Mouse (Mus musculus) adrenal gland, postnatal 36 days (tissue): ENCODE measurements around the gene Ppie. TPM values are rescaled to one million over a fixed set of nuclear protein-coding genes. Genes with fewer than 3 reads are reported as not detected.
"Not testable (repeated sequence)": the region's sequence is repeated elsewhere in the genome, so short reads cannot be mapped to it uniquely, and the experiment has no call there.

Experiments
- DNase-seq, 2 experiments: peaks; one replicate each; pipeline ENCODE4 v3.0.0; 2021; ENCODE audit warnings: mixed read lengths in 1 of 2
- long read RNA-seq, 2 experiments: library from polyadenylated mRNA; stranded (forward); transcript quantifications; one replicate each; pipeline ENCODE4 v2.0.0; 2021; ENCODE audit warnings: borderline sequencing depth in 2 of 2
- total RNA-seq, 2 experiments: library from RNA; stranded (reverse); gene quantifications; 2 replicates each; pipeline ENCODE4 v1.2.3; 2021

Gene Ppie
- total RNA-seq = 10 to 100 TPM; 48.8 to 58.1 TPM
- long read RNA-seq, experiment 1, transcript Ppie-201 (10 exons, 1,188 nt) = major isoform, 68 of 85 reads
- long read RNA-seq, experiment 1, partial matches to known transcripts = 4 of 85 reads
- long read RNA-seq, experiment 1, other reads (novel, unspliced or antisense) = 13 of 85 reads
- long read RNA-seq, experiment 2, transcript Ppie-201 (10 exons, 1,188 nt) = major isoform, 15 of 23 reads
- long read RNA-seq, experiment 2, partial matches to known transcripts = 2 of 23 reads
- long read RNA-seq, experiment 2, other reads (novel, unspliced or antisense) = 6 of 23 reads

DNA sequence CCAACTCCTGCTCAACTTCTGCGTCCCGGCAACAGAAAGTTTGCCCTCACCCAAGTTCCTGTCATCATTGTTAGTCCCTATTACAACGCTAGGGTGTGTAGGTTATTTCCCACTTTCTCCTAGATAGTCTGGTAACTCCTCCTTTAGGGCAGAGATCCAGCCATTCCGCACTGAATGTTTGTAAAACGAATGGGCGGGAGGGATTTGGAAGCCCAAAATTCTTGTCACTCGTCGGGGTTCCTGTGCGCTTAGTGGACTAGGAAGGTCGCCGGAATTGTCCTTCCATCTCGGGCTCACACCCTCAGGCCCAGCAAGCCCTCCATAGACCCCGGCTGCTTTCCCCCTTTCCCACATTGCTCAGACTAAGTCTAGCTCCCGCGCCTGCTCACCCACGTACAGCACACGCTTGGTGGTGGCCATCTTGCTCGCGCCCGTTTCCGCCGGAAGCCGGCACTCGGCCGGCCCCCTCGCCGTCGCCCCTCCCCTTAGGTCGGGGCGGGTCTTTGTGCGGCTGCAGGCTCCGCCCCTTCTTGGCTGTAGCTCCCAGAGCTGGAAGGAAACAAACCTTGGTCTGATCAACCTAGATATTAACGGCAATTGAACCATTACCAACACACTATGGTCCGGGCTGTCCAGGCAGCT, at the start of gene Ppie:
Ppie (minus strand) TSS at position 439 of the 642 bp plus-strand sequence.
- DNase-seq = peak; percentile 86 to 92

GRCm38 (mm10) chr4:123184816-123185215, 45.1 kb upstream of the Ppie start:
- no peak for DNase-seq

GRCm38 (mm10) chr4:123183239-123184056, 43.7 kb upstream of the Ppie start:
- peak; percentile 84 to 87 for DNase-seq

GRCm38 (mm10) chr4:123182328-123183238, 42.8 kb upstream of the Ppie start, which contains the start of gene Hpcal4:
Hpcal4 (plus strand) TSS chr4:123183227.
- peak; percentile 72 to 79 for DNase-seq

- peak; percentile 52 to 63 for DNase-seq
Measured at GRCm38 (mm10) chr4:123171811-123172210, 32.1 kb upstream of the Ppie start.

GRCm38 (mm10) chr4:123164157-123164556, 24.4 kb upstream of the Ppie start:
- peak; percentile 21 to 24 for DNase-seq

DNA sequence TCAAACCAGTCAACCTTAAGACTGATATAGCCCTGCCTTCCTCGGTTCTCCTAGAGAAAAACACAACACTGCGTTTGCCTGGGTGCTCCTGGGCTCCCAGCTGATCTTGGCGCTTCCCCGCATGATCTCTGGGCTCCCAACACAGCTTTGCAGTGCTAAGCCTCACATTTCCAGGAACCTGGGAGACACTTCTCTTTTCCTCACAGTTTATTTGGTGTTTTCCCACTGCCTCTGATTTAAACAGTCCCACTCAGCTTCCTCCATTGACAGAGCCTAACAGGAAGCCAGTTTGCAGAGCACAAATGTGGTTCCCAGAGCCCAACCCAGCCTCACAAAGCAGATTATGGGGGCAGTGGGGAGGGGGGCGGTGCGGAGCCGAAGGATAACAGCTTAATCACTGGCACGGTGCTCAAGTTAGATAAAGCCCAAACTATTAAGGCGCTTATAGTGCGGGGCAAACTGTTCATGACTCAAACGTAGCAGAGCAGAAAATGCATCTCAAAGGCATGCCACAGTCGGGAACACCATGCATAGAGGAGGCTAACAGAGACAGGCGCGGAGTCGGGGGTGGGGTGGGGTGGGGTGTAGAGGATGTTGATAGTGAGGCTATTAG, 22.7 kb upstream of the Ppie start:
- DNase-seq = no peak

- DNase-seq = not testable (repeated sequence)
Measured at GRCm38 (mm10) chr4:123161251-123161650, 21.5 kb upstream of the Ppie start.

GRCm38 (mm10) chr4:123160571-123160970, 20.8 kb upstream of the Ppie start:
- DNase-seq = no peak

DNA sequence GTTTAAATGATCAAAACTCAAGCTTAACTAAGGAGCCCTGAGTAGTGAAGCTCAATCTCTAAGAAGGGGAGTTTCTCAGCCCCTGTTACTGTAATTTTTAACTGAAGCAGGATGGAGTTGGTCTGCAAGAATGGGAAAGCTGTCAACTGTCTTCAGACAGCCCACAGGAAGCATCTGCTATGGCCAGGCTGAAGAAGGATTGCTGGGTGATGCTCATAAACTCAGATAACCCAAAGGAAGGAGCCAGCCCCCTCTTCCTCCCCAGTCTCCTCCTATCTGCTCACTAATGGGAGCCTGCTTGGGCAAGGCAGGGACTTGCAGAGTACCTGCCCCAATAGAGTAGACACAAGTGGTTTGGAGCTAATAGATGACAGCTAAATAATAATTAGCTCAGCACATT, 16.1 kb upstream of the Ppie start:
- DNase-seq = no peak

DNA sequence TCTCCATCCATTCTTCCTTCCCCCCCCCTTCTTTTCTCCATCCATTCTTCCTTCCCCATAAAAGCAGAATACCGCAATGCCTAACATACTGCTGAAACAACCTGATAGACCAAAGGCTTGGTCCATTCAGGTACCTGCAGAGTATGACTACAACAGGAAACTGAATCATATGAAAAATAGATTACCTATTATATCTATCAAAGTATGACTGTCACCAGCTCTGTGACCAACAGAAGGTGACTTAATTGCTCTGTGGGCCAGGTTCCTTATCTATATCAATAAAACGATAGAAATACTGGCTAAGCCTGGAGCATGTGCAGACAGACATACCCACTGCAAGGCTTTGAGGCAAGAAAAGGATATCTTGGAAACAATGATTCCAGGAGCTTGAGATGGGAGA, 15.7 kb upstream of the Ppie start:
- DNase-seq = no peak

DNA sequence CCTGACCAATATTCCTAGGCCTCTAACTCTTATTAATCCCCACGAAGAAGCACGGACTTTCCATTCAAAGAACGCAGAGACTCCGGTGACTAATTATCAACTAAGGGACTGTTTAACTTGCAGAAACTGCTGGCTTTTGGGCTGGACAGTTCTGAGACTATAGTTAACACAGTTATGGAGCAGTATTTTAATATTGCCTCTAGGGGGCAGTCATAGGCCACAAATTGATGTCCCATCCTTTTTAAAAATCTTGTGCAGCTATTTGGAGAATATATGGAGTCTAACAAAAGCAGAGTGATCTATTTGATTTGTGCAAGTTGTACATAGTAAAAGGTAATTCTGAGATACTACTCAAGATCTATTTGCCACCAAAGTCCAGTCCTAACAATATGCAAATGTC, 15.3 kb upstream of the Ppie start:
- peak in 1 of 2 experiments; percentile 40 for DNase-seq

DNA sequence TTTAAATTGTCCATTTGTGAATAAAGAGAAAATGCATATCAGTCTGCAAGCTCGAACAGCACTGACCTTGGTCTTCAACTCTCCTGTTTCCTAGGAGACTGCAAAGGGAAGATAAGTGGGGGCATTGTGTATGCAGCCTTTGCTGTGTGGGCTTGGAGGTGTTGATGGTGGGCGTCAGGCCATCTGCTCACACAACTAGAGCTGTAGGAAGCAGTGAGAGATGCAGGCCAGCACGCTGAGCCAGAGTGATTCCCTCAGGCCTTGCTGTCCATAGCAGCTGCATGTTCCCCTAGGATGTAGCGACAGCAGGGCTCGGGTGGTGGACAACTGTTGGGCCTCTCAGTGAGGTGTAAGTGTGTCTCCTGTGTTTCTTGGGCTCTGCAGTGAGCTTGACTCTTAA, 13.2 kb upstream of the Ppie start:
- DNase-seq = no peak

GRCm38 (mm10) chr4:123152003-123152402, 12.3 kb upstream of the Ppie start:
- no peak for DNase-seq

DNA sequence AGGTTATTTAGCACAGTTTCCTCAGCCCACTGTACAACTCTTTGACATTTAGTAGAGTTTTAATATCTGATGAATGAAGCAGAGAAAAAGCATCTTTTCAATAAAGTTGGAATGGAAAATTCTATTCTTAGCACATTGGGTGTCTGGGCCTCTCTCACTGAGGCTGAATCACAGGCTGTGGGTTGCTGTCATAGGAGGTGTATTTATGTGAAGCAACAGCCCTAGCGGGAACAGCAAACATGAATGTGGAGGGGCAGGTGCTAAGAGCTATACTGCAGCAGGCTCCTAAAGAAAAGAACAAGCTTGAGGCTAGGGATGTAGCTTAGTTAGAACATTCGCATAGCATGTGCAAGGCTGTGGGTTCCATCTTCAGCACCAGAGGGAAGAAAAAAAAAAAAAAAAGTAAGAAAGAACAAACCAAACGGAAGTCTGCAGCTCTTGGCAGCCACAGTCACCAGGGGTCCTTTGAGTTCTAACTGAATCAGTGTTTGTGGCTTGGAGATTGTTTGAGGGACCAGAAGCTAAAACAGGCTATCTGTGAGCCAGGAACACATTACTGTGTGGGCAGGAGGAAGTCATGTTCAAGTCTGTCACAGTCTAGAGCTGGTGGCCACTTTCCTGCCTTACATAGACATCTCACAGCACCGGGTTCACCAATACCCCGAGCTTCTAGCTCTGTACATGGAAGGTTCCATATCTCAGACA, 7.8 kb upstream of the Ppie start:
- DNase-seq = no peak

- DNase-seq = no peak
Measured at GRCm38 (mm10) chr4:123137551-123137950, 2.2 kb downstream of the Ppie start.

GRCm38 (mm10) chr4:123127051-123127450, 12.7 kb downstream of the Ppie start:
- no peak for DNase-seq

DNA sequence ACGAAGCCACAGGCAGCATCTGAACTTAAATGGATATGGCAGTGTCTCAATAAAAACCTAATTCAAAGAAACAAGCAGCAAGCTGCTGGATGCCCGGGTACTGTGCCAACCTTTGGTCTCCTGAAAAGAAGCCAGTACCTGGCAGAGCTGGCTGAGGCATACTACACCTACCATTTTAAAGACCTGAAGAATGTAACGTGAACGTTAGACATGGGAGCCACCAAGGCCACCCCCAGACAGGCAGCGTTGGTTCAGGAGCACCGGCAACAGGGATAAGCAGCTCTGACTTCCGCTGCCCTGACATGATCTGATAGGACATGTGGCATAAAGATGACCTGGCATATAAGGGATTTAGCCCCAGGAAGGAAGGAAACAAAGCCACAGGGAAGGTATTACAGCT, 13.1 kb downstream of the Ppie start:
- DNase-seq = no peak

GRCm38 (mm10) chr4:123121286-123121685, 18.5 kb downstream of the Ppie start:
- DNase-seq = peak in 1 of 2 experiments; percentile 31

GRCm38 (mm10) chr4:123116640-123117039, 23.1 kb downstream of the Ppie start:
- not testable (repeated sequence) for DNase-seq

GRCm38 (mm10) chr4:123116011-123116410, 23.7 kb downstream of the Ppie start, which contains the start of gene Oxct2b:
Oxct2b (plus strand) TSS chr4:123116266.
- no peak for DNase-seq
